Mouse (Mus musculus) spleen, postnatal 36 days (tissue): ENCODE measurements at regions not wholly inside any gene's neighbourhood (a gene's known extent, or its start where the extent isn't known, plus 50 kb on each side); places are given as distances from the start of the nearest gene placed in this dataset.

ENCODE experiments used
- DNase-seq, 2 experiments: peaks; one replicate each; pipeline ENCODE4 v3.0.0; 2022; ENCODE audit warnings: low spot score in 2 of 2, mixed read lengths in 1 of 2

DNA sequence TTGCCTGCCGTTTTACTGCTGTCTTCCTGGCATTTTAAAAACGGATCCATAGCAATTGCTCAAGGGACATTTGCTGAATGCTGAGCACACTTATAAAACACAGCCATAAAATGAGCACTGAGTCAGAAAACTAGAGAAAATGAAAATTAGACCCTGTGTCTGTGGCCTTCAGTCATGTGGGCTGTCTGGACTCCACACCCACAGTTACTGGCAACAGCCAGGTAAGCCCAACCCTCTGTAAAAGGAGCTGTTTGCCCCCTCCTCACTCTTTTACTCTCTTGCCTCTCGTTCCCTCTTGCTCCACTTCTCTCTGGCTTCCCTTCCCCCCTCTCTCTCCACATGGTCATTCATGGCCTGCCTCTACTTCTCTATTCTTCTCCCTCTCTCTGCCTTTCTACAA is 2169.9 kb downstream of the 9330182O14Rik start:
- DNase-seq, result no peak

GRCm38 (mm10) chr15:42309586-42309985 is 2175.4 kb downstream of the 9330182O14Rik start:
- DNase-seq, result no peak

GRCm38 (mm10) chr15:42311166-42311565 is 2177.0 kb downstream of the 9330182O14Rik start:
- no peak for DNase-seq

- DNase-seq, result no peak
These were observed 2186.2 kb downstream of the 9330182O14Rik start for GRCm38 (mm10) chr15:42320349-42320748.

DNA sequence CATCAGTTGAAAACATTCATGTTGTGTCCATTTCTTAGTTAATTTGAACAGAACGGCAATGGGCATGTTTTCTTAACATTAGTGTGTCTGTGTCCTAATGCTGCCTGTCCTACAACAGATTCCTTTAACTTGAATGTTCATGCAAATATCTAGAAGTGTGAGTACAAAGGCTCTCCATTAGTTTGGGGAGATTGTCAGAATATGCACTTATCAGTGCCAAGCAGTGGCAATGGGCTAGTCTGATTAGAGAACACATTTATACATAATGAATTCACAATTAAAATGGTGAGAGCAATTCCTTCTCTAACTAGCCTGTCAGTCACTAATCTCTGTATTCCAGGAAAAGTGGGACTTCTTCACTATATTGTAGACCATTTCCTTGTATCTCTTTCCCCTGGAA is 2188.8 kb downstream of the 9330182O14Rik start:
- DNase-seq, result no peak

GRCm38 (mm10) chr15:42325221-42325620 is 2191.1 kb downstream of the 9330182O14Rik start:
- no peak for DNase-seq

GRCm38 (mm10) chr15:42328535-42328934 is 2194.4 kb downstream of the 9330182O14Rik start:
- DNase-seq, result no peak

DNA sequence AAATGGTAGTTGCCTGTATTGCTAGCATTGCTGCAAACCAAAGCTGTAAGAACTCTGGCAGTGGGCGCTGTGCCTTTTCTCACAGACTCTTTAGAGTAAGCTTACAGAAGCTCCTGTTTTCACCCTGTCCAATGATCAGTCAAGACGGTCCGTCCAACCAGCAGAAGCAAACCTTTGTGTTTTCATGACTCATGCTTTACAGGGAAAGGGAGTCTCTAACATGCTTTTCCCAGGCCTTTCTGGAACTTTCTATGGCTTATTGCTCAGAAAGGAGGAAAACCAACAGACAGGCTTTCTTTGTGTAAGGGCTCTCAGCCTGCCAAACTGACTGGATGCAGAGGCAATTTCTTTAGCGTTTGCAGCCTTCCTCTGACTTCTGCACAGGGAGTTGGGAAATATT is 2195.6 kb downstream of the 9330182O14Rik start:
- DNase-seq, result no peak

DNA sequence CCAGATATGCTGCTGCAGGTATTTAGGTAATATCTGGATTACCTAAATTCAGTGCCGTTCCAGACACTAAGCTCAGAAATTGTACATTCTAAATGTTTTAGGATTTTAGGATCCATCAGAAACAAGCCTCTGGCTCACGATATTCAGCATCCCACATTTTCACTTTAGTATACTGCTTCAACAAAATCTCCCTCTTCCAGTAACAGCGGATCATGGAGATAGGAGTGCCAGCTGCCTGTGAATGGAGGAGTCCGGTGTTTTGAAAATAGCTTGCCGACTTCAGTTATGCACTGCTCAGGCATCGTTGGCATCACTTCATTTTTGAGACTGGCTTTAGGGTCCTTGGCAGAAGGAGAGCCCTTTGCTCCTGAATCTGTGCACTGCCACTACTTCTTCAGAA is 2199.5 kb downstream of the 9330182O14Rik start:
- DNase-seq, result no peak

GRCm38 (mm10) chr15:42346131-42346530 is 2212.0 kb downstream of the 9330182O14Rik start:
- no peak for DNase-seq

- no peak for DNase-seq
These were observed 2227.7 kb downstream of the 9330182O14Rik start for GRCm38 (mm10) chr15:42361871-42362270.

DNA sequence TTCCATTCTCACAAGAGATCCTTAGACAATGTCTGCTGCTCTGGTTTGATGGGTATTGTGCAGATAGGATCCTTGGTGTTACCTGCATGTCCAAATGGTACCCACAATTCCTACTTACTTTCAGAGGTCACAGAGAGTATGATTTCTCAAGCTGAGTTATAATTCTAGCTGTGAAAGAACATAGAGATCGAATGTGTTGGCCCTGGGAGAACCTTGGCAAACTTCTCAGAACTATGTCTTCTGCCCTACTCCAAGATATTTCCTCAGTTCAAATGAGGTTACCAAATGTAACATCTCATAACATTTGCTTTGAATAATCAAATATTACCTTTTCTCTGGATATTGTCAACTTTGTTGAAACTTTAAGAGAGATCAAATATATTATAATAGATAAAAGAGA is 2230.8 kb downstream of the 9330182O14Rik start:
- DNase-seq, result no peak

GRCm38 (mm10) chr15:42366796-42367195 is 2232.6 kb downstream of the 9330182O14Rik start:
- no peak for DNase-seq

DNA sequence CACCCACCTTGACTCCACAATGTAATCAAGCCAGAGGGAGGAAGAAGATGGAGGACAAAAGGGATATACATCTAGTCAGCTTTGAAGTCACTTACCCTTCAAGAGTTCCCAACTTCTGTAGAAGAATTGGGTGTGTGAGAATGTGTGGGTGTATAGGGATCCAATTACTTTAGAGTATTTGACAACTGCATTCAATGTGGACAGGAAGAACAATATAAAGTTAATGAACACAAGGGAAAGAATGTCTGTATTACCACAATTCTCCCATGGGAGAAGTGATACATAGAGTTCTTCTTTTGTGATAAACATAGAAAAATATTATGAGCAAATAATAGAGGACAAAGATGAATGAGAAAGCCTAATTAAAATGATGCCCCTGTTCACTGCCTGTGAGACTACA is 2235.4 kb downstream of the 9330182O14Rik start:
- DNase-seq, result no peak

- no peak for DNase-seq
These were observed 2235.9 kb downstream of the 9330182O14Rik start for GRCm38 (mm10) chr15:42370044-42370443.

GRCm38 (mm10) chr15:42372704-42373286 is 2238.6 kb downstream of the 9330182O14Rik start:
- no peak for DNase-seq
